Mouse (Mus musculus): ENCODE results near the gene Hdac5.

The Hdac5 gene

DNA sequence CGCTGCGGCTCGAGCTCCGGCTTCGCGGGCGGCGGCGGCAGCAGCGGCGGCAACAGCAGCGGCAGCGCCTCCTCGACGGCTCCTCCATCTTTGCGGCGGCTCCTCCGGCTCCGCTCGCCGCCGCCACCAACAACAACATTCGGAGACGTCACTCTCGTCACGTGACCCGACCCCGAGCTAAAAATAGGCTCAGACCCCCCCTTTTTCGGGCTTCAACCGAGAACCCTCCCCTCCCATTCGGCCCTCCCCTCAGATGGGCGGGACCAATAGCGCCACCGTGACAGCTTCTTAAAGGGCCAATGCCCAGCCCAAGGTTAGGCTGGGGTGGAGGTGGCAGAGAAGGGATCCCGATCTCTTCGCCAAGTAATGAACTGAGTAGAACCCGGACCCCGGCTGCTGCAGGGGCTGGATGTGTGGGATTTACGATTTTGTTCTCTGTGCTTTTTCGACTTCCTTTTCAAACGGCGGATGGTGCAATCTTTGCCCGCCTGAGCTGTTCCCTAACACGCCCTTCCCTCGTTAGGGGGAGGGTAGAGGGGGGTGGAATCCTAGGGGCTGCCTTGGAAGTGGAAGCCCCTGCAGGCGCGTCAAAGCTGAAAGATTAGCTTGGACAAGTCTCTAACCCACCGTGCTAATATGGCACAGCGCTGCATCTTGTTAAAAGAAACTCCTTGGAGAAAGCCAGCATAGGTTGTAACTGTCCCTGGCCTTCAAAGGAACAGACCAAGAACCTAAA is at the start of gene Hdac5:
TSS of gene Hdac5 (minus strand) at position 161 of the 736 bp plus-strand sequence.
- peak; percentile 96 for DNase-seq (ENCODE audit: low spot score)

DNA sequence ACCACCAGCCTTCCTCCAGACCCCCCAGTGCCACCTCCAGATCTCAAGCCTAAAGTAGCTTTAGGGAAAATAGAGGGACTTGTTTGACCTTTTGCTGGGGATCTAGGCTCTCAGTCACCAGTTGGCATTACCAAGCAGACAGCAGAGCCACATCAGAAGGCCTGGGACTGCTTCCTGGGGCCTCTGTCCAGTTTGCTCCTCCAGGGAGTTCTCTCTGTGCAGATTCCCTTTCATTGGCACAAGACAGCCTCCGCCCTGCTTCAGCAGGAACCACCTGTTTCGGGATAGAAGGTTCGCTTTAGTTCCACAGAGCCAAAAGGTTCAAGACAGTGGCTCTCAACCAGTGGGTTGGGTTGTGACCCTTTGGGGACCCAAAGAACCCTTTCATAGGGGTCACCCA is 49.6 kb upstream of the Hdac5 start:
- no peak for DNase-seq (ENCODE audit: low spot score)

DNA sequence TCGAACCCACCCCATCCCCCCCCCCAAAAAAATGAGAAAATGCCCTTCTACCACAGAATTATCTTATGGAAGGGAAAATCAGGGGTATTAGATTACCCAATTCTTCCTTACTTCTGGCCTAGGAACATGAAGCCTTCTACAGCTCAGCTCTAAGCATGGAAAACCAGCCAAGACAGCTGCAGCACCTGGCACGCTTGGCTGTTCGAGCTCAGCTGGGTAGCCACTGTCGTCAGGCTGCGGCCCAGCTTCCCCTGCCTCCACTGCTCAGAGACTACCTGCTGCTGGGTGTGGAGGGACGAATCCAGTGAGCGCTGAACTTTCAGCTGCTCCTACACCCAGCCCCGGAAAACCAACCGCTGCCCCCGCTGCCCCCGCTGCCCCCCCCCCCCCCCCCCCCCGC is 47.8 kb upstream of the Hdac5 start:
- no peak for DNase-seq (ENCODE audit: low spot score)

DNA sequence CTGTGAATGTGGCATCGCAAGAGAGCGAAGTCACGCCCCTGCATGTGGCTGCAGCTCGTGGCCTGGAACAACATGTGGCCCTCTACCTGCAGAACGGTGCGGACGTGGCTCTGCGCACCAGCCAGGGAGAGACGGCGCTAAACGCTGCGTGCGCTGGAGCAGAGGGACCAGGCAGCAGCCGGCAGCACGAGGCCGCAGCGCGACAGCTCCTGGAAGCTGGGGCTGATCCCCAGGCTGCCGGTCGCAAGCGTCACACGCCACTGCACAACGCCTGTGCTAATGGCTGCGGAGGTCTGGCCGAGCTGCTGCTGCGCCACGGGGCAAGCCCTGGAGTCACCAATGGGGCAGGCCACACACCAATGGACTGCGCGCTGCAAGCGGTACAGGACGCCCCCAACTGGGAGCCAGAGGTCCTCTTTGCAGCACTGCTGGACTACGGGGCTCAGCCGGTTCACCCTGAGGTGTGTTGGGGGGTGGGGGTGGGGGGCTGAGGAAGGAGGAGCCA is 46.5 kb upstream of the Hdac5 start:
- no peak for DNase-seq (ENCODE audit: low spot score)

DNA sequence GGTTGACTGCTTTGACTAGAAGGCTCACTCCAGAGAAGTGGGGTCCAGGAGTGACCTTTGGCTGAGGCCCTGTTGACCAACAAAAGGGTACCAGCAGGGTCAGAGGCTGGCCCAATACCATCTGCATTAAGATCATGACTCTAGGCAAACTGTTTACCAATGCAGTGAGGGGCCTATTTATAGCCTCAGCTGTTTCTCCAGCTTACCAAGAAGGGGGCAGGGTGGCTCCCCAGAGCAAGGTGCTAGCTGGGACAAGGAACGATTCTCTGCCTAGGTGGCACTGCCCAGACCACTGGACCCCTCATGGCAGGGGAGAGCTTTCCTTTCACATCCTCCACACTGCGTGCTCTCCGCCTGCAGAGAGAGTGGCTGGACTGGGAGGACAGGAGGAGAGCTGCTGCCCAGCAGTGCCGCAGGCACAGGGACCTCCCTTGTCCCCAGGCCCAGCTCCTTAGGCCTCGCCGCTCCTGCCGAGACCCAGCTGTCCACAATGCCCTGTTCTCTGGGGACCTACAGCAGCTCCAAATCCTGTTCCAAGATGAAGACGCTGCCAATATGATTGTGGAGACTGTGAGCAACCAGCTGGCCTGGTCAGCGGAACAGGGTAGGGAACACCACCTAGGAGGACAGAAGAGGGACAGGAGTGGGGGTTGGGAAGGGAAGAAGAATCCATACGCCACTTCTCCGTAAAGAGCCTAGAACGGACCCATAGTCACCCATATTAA is 38.7 kb upstream of the Hdac5 start, which contains the start of gene Asb16:
TSS of gene Asb16 (plus strand) at position 224 of the 725 bp plus-strand sequence.
- DNase-seq (ENCODE audit: low spot score): no peak

DNA sequence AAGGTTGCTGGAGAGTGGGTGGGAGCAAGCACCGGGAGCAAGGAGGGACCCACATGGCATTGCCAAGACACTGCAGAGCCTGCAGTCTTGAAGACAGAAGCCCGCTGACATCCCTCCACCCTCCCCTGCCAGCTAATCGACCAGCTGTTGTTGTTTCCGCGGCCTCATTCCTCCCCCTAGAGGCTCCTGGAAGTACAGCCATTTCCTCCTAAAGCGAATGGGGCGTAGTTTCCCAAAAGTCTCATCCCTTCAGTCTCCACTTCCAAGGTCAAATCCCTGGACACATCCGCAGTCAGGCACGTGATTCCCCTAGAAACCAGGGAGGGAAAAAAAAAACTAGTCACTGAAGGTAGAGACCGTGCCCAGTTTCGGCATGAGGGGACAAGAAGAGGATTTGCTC is 37.5 kb upstream of the Hdac5 start:
- DNase-seq (ENCODE audit: low spot score): peak; percentile 59

DNA sequence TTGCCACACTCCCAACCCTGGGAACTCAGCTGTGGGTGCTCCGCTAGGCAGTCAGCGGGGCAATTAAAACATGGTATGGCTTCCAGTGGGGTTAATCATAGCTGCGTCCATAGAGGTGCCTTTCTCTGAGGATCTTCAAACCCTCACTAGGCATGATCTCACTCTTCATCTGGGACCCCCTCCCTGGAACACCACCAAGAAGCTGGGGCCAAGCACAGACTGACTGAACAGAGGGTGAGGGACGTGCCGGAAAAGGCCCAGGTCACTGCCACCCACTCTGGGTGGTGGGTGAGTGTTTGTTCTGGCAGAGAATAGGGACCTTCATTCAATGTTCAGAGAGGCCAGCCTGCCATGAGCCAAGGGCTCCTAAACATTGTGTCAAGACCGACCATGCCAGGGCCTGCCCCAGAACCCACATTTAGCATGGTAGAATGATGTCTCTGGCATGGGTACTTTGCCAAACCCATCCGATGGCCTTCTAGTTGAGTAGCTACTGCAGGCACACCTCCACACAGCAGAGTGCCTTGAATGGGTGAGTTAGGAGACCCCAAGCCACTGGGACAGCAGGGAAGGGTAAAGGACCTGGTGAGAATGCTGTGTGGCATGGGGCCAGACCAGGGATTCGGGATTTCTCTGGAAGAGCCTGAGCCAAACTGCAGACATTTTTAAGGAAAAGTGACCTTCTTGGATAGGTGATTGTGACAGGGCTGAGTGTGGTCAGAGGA is 36.8 kb upstream of the Hdac5 start:
- DNase-seq (ENCODE audit: low spot score): no peak

DNA sequence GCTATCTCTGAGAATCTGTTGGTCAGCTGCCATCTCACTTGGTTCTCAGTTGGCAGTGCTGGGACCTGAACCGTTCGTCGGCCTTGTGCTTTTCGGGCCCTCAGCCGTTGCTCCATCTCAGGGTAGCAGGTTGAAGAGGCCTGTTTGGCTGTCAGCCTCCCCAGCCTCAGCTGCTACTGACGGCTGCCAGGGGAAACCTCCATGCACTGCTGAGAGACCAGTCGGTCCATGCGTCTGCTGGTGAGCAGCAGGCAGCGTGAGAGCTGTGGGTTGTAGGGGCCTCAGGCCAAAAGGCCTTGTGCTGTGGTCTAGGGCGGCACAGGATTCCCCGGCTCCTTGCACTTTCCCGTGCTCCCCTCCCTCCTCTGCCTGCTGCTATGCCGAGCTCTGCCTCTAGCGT is 35.9 kb upstream of the Hdac5 start:
- DNase-seq (ENCODE audit: low spot score): no peak

DNA sequence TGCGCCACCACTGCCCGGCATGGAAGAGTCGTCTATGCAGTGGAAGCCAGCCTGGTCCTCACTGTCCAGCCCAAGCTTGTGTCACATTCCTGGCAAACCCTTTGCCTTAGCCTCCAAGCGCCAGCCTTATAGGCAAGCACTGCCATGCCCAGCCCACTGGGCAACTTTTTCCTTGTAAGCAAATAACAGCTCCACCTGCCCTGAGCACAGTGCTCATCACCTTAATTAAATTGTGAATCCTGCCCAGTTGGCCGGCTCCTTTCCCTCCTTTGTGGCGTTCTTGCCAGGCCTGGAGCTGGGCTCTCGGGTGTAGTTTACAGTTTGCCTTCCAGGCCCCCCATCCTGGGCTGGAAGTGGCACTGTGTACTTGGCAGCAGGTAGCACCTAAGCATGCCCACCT is 33.2 kb upstream of the Hdac5 start:
- no peak for DNase-seq (ENCODE audit: low spot score)

DNA sequence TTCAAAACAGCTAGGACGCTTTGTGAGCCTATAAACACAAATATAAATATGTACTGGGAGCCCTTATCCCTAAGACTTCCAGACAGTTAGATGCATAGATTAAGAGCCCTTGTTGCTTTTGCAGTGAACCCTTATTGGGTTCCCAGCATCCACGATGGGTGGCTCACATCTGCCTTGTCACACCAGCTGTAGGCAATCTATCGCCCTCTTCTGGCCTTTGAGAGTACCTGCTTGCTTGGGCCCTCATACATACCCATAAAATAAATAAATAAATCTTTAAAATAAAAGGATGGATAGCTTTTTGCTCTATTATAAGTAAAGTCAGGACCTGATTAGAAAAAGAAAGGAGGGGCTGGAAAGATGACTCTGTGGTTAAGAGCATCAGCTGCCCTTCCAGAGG is 28.6 kb upstream of the Hdac5 start:
- no peak for DNase-seq (ENCODE audit: low spot score)

DNA sequence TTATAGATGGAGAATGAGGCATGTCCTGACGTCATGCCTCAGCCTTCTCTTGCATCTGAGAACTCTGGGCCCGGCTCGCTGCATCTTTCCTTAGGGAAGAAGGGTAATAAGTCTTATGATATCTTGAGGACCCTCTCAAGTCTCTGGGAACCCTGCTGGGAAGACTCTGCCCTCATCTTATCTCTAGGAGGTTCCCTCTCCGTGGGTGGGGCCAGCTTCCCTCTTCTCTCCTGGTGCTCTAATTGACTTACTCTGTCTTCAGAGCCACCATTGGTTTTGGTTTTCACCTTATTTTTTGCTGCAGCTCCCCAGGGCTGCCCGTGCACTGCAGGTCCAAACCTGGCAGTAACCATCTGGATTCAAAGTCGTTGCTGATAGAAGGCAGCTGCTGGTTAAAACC is 28.1 kb upstream of the Hdac5 start:
- DNase-seq (ENCODE audit: low spot score): no peak

DNA sequence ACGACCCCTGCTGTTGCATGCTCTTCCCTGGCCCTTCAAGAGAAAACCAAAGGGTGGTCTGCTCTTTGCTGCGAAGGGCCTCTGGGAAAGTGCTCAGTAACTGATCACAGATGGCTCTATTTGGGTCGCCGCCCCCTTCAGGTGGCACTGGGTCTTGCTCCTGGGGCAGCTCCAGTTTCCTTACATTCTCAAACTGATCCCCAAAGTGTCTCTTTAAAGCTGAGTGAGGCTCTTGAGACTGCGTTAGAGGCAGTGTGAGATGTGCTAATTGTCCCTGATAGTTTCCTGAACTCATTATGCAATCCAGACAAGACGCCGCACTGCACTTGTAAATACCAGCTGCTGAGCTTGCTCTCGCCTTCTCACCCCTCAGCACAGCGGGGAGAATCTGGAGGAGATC is 27.5 kb upstream of the Hdac5 start:
- no peak for DNase-seq (ENCODE audit: low spot score)

DNA sequence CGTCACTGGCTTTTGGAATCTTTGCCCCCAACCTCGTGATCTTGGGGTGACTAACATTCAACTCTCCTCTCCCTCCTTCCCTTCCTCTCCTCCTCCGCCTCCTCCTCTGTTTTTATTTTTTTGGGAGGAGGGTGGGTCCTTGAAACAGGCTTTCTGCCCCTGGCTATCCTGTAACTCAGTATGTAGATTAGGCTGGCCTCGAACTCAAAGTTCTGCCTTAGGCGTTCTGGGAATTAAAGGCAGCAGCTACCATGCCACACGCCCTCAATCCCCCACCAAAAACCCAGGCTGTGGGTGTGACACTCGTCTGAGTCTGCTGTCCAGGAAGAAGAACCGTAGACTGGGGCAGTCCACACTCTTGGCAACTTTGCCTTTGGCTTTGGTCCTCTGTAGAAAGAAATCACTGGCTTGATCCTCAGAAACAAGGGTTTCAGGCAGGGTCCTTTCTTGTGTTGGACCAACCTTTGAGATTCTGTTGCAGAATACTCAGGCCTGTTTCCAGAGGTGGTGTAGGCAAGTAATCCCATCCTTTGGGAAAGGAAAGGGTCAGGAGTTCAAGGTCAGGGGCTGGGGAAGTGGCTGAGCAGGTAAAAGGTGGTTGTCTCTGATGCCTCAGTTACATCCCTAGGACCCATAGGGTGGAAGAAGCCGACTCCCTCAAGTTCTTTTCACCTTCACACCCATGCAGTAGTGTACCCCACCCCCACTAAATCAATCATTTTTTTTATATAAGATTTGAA is 19.6 kb upstream of the Hdac5 start:
- DNase-seq (ENCODE audit: low spot score): no peak

DNA sequence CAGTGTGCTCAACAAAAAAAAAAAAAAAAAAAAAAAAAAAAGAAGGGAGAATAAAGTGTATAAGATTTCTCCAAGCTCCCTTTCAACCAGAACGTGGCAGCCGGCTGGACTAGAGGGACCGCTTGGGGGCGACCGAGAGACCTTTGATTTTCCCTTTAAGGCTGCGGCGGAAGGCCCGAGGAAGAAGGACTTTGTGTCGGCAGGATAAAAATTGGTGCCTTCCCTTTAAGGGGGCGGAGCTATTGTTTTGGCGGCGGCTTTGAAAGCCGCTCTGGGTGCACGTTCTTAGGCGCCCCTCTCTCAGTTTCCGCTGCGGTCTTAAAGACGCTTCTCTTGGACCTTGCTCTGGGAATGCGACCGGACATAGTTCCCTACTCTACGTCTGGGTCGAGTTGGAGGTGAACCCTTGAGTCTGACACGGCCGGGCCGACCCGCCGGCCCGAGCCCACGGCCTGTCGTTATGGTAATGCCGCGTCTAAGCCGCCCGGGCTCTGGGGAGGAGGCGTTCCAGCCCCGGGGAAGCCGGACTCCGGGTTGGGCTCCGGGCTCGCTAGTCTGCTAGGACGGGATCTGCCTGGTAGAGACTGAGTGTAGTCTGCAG is 18.8 kb upstream of the Hdac5 start, which contains the start of gene BC030867:
TSS of gene BC030867 (plus strand) at position 253 of the 601 bp plus-strand sequence.
- DNase-seq (ENCODE audit: low spot score): peak; percentile 80

DNA sequence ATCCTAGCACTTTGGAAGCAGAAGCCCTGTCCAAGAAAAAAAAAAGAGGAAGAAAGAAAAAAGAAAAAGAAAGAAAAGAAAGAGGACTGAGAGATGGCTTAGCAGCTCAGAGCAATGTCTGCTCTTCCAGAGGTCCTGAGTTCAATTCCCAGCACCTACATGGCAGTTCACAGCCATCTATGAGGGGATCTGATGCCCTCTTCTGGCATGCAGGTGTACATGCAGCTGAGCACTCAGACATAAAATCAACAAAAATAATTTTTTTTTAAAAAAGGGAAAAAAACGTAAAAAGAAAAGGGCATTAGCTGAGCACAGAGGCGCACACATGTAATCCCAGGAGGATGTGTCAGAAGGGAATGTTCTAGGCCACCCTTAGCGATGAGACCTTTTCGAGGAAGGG is 16.9 kb upstream of the Hdac5 start:
- no peak for DNase-seq (ENCODE audit: low spot score)

DNA sequence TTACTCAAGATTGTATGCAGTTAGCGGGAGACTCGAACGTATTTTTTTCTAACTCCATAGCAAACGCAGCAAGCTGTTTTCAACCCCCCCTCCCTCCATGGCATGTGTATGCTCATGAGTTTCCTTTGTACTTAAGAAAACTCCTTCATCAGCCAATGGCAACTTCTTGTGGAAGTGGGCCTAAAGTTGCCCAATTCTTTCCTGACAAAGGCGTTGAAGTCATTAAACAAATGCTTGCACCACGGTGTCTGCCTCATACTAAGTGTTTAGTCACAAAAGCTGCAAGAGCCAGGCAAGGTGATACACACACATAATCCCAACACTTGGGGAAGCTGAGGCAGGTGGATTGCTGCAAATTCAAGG is 16.3 kb upstream of the Hdac5 start:
- no peak for DNase-seq (ENCODE audit: low spot score)

DNA sequence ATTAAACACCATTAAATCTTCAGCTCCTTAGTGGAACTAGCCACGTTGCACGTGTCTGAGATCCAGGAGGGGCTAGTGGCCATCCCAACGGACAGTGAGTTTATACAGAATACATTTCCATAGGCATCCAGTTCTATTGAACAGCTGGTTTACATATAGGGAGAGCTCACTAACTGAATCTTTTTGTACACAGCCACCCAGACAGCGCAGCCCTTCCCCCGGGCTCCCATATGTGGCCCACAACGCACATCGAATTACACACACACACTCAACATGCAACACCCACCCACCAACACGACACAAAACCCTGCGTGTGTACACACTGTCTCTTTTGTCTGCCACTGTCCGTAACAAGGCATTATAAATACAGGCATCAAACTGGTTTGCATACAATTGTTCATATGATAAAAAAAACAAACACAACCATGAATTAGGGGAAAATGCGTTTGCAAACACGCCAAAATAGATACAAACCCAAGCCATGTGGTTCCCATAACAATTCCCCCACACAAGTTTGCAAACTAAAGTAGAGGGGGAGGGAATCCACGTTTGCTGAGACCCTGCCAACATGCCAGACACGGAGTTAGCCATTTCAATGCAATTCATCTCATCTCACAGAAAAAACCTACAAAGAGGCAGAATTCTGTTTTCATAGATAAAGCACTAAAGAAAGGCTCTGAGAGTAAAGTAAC is 15.8 kb upstream of the Hdac5 start:
- no peak for DNase-seq (ENCODE audit: low spot score)

DNA sequence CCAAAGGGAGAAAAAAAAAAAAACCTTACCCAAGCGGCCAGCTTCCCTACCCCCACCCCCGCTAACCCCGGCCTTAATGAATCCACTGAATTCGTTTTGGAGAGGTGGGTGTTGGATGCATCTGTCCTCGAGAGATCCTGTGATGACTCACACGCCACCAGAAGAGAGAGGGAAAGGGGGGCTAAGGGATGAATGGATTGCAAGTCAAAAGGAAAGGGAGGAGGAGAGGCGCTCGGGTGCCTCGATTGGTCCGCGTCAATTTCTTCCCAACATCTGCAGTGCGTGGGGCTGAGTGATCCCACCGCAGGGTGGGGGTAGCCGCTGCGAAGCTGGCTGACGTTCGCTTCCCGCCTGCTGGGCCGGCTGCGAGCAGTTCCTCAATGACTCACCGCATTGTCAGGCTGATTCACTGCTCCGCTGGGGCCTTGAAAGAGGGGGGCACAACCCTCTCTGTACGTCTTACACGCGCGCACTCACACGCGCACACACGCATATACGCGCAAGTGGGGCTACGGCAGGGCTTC is 15.0 kb upstream of the Hdac5 start:
- DNase-seq (ENCODE audit: low spot score): peak; percentile 67

DNA sequence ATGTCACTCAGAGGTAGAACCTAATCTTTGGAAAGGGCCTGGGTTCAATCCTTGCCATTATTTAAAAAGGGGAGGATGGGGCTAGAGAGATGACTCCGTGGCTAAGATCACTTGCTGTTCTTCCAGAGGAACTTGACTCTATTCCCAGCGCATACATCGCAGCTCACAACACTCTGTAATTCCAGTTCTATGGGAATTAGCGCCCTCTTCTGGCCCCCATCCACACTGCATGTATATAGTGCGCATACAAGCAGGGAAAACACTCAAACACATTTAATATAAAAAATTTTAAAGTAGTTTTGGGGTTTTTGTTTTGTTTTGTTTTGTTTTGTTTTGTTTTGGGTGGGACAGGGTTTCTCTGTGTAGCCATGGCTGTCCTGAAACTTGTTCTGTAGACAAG is 11.9 kb upstream of the Hdac5 start:
- no peak for DNase-seq (ENCODE audit: low spot score)

DNA sequence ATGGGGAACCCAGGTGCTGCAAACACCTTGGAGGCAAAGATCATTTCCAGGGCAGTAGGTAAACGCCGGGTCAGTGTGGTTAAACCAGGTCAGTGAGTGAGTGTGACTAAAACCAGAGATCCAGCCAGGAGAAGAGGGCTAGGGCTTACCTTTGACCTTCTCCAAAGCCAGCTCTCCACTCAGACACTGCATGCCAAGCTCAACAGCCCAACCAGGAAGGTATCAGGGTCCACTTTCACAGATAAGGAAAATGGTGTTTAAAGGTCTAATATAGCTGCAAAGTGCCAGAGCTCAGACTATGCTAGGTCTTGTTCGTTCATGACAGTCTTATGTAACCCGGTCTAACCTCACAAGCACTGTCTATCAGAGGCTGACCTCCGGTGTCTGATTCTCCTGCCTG is 11.3 kb upstream of the Hdac5 start:
- no peak for DNase-seq (ENCODE audit: low spot score)

DNA sequence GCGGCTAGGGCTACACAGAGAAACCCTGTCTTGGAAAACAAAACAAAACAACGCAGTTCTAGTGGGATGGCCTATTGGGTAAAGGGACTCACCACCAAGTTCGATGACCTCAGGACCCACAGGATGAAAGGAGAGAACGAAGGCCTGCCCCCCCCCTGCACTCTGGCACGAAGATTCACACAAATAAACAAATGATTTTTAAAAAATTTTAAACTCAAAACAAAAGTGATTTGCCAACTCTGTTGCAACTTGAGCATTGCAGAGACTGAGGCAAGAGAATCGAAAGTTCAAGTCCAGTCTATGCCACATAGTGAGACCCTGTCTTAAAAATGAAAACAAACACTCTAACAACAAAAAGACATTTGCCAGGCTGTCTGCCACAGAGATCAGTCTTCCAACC is 10.7 kb upstream of the Hdac5 start:
- DNase-seq (ENCODE audit: low spot score): no peak
